Mouse (Mus musculus): Measurements from ENCODE around the gene Mrps27.

The Mrps27 gene

GRCm38 (mm10) chr13:99387901-99388811 lies 43.6 kb downstream of the Mrps27 start:
- CTCF ChIA-PET, result no interaction called here

- CTCF ChIA-PET, result no interaction called here
Observed at GRCm38 (mm10) chr13:99391417-99391816, 46.8 kb downstream of the Mrps27 start.

GRCm38 (mm10) chr13:99393128-99393527 lies 48.5 kb downstream of the Mrps27 start:
- CTCF ChIA-PET, result interaction anchor here (0.6 kb wide), 1 partner anchor 659 kb away, joined by 3 read pairs; no protein-coding TSS in a partner anchor

DNA sequence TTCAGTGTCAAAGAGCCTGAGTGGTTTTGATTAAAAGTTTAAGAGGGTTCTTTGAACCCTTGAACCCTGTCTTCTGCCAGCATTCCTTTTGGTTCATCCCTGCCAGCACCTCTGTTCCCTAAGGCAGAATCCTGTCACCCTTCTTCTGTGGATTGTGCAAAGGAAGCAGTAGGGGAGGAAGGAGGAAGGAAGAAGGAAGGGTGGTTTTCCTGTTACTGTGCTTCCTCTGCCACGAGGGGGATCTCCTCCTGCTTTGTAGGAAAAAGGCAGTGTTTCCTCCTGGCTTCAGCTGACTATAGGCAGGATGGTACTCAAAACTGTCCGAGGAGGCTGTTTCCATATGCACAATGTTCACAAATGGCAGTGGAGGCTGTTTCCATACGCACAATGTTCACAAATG lies 50.1 kb downstream of the Mrps27 start:
- CTCF ChIA-PET, result no interaction called here

- CTCF ChIA-PET, result no interaction called here
Observed at GRCm38 (mm10) chr13:99395531-99395930, 50.9 kb downstream of the Mrps27 start.

DNA sequence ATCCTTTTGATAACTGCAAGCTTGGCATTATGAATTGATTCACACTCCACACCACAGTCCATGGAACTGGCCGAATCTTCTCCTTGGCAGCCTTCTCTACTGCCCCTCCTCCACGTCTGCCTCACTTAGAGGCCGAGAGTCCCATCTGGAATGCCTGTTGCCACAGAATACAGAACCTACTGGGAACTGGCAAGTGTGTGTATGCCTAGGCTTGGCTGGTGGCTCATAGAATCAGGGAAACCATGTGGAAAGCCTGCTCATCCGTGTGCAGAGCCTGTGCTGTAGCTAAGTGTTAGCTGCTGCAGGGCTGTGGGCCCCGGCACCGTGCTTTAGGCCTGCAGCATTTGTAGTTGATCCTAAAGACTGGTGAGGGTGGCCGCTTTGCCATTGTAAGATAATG lies 52.6 kb downstream of the Mrps27 start:
- CTCF ChIA-PET, result no interaction called here

DNA sequence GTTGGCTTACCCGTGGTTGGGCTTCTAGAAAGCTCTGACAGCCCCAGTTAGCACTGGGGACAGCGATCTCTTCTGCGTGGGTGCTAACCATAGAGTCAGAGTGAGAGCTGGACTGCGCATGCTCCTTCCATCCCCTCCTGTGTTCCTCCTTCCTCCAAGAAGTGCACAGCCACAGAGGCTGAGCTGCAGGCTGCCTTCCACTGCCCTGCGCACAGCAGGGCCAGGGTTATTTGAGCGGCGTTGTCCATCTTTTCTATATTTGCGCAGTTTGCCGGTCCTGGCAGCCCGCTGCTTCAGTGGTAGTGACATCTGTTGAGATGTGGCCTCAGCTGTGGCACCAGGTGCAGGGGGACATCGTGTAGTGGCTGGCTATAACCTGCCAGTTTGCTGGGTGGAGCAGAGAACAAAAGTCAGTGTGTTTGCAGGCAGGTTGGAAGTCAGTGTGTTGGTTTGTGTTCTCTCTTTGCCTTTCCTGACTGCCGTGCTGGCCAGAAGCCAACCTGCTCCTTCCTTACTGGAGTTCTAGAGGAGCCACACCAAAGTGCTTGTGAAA lies 53.6 kb downstream of the Mrps27 start:
- CTCF ChIA-PET, result interaction anchor here (0.5 kb wide), 1 partner anchor 177 kb away, joined by 4 read pairs; no protein-coding TSS in a partner anchor

- CTCF ChIA-PET, result no interaction called here
Observed at GRCm38 (mm10) chr13:99399373-99399772, 54.8 kb downstream of the Mrps27 start.

DNA sequence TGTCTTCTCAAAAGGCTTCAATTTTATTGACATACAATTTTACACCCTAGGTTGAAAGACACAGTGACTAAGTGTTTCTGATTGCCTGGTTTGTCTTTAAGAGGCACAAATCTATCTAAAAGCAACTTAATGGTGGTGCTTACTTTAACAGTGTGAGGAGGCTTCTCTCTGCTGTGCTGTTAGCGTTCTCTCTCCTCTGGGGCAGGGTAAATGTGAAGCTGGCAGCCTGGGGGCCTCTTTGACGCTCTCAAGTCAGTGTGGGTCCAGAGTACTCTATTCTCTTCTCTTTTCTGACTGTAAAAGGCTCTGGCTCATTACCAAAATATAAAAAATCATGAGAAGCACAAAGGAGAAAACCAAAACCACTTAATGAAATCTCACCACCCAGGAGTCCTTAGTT lies 64.6 kb downstream of the Mrps27 start:
- CTCF ChIA-PET, result no interaction called here

- CTCF ChIA-PET, result no interaction called here
Observed at GRCm38 (mm10) chr13:99410611-99411515, 66.3 kb downstream of the Mrps27 start.

- CTCF ChIA-PET, result no interaction called here
Observed at GRCm38 (mm10) chr13:99411761-99412160, 67.2 kb downstream of the Mrps27 start.

DNA sequence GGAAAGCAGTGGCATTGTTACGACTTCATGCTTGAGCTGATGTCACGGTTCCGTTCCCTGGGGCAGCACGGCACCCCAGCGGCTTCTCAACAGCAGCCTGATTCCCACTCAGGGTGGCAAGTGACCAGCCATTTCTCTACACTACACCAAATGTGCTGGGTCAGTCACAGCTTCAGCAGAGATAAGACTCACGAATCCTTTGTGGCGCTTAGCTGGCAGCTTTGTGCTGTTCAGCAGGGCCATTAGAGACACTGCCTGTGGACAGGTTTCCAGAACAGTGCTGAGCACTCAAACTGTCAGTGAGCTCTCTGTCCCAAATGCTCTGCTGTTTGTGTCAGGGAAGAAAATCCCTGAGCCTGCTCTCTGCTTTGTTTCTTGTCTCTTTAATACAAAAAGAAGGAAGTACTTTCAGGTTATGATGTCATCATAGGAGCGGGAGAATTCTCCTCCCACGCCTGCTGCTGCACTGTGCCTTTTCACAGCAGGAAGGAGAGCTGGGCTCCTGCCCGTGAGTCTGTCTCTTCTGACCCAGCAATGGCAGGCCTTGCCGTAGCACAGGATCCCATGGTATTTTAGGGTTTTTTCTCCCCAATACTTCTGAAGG lies 68.0 kb downstream of the Mrps27 start:
- CTCF ChIA-PET, result no interaction called here

DNA sequence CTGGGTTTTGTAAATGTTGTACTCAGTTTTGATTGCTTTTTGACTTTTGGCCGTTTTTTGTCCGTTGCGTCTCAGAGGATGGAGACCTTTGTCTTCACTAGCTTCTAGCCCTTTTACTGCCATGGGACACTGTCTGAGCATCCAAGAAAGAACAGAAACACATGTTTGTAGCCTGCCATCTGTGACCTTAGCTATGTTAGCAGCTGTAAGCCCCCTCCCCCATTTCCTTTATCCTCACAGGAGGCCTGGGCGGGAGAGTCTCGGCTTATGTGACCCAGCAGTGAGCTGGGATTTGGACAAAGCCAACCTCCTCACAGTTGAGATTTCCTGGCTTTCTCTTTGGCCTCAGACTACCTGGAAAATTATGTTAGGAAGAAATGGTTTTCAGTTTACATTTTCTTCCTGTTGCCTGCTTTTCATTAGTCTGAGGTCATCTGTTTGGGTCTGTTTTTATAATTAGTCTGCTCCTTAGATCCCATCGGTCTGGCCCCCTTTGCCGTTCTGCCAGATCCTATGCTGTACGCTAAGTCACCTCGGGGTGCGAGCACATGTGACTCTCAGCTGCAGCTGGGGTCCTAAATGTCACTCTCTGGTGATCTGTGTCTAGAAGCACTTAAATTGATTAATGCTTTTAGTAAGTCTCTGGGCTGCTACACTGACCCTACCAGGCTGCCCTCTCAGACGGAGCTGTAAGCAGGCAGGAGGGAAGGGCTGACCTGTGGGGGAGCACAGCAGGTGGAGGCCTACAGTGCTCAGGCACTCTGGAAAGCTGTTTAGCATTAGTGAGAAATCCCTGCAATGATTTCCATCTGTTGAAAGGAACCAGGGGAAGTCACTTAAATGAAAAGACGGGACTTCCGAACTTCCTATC lies 69.1 kb downstream of the Mrps27 start:
- CTCF ChIA-PET, result no interaction called here

DNA sequence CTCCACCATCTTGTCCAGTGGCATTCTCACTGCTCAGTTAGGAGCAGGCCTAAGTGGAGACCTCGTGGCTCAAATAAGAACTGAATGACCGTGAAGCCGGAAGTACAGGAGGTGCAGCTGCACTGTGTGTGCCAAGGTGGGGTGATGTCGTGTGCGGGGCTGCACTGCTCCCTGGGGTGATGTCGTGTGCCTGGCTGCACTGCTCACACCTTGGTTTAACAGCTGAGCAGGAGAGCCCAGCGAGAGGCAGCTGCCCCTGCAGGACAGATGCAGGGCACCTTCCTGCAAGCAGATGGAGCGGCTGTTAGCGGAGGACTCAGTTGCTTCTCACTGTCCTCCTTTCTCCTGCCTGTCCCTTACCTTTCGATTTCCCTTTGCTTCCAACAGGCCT lies 69.8 kb downstream of the Mrps27 start:
- CTCF ChIA-PET, result no interaction called here

GRCm38 (mm10) chr13:99416601-99417000 lies 72.0 kb downstream of the Mrps27 start:
- CTCF ChIA-PET, result no interaction called here

GRCm38 (mm10) chr13:99423581-99423980 lies 79.0 kb downstream of the Mrps27 start:
- CTCF ChIA-PET, result no interaction called here

DNA sequence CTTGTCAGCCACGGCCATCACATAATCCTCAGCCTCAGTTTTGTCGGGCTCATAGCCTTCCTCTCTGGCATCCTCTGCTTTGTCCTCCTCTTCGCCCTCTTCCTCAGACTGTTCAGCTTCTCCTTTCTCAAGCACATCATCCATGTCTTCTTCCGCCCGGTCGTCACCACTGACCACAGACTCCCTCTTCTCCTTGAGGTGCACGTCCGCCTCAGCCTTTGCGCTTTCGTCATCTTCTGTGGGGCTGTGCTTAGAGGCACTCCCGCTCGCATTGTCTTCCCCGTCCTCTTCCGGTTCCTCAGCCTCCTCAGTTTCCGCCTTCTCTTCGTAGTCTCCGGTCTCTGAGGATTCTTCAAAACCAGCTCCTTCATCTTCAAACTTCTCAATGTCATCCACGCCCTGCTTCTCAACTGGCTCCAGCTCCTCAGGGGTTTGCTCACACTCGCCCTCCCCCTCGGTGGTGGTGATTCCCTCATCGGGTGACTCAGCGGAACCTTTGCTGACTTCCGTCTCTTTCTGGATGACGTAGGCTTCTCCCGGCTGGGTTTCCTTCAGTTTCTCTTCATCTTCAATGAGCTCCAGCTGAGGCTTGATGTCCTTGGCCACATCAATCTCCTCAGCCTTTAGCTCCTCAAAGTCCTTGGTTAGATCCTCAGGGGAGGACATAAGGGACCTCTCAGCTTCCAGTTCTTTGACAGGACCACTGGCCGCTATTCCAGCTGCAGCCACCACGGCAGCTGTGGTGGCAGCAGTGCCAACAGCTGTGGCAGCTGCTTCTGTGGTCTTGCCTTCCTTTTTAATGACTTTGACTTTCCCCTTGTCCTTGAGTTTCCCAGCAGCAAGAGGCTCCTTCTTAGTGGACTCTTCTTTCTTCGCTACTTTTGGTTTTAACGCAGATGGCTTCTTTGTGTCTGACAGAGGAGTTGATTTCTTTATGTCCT lies 88.8 kb downstream of the Mrps27 start:
- CTCF ChIA-PET, result no interaction called here

DNA sequence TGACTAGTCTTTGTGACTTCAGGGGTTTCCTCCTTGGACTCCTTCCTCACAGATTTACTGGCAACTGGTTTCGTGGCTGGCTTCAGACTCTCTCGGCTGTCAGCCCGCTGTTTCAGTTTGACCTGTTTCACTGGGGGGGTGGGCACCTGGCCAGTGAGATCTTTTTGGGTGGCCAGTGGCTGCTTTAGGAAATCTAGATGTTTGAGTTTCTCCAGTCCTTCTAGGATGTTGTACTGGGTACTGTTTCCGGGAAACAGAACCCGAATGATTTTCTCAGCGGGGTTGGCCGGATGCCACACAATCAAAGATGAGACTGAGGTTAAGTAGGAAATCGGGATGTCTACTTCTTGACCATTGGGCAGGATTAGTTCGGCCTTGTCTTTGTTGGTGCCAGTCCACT lies 89.9 kb downstream of the Mrps27 start:
- CTCF ChIA-PET, result no interaction called here

DNA sequence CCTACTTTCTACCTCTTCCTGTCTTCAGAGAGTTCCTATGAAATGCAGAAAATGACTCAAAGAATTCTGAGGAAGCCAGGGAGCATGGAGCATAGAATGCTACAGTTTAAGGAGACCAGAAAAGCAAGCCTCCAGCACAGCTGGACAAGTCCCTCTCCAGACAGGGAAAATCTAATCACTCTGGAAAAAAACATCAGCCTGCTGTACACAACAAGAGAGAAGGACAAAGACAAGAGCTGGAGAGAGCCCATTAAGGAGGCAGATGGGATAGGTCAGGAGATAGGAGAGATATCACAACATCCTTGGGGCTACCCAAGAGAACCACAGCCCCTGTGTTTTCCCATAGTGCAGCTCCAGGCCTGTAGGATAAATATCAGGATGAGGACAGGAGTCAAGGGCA lies 92.5 kb downstream of the Mrps27 start:
- CTCF ChIA-PET, result no interaction called here

DNA sequence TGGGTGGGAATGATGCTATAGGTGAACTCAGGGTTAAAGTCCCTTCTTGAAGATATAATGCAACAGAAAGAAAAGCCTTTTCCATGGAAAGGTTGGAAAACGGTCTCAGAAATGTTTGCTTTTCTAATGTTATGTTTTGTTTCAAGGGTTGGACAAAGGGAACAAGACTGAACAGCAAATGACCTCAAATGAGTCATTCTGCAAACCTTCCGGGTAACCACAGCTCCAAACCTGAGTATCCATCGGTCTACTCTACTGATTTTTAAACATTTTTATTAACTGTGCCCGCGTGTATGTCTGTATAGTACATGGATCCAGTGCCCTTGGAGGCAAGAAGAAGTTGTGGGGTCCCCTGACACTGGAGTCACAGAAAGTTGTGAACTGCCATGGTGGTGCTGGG lies 94.8 kb downstream of the Mrps27 start:
- CTCF ChIA-PET, result no interaction called here
